Mouse (Mus musculus) lung, postnatal 36 days (tissue): ENCODE measurements at regions not wholly inside any gene's neighbourhood (a gene's known extent, or its start where the extent isn't known, plus 50 kb on each side); places are given as distances from the start of the nearest gene placed in this dataset.

Experiments used
- DNase-seq: peaks from one replicate; pipeline ENCODE4 v3.0.0; 2022; ENCODE audit warnings: mixed read lengths

DNA sequence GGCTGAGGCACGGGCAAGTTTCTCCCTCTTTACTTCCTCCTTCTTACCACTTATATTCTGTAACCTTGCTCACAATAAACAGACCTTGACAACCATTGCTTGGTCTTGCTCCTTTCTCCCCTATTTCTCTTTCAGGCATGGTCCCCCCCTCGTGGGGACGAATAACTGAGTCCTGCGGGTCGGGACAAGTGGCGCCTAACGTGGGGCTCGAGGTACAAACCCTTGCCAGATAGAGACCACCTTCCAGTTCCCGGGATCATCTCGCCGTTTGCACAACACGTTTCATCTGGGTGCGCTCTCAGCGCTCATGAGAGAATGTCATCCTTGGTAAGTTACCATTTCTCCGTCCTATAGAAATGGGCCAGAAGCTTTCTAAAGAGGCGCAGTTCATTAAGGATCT, 79.6 kb upstream of the Foxn3 start:
- DNase-seq, result no peak

DNA sequence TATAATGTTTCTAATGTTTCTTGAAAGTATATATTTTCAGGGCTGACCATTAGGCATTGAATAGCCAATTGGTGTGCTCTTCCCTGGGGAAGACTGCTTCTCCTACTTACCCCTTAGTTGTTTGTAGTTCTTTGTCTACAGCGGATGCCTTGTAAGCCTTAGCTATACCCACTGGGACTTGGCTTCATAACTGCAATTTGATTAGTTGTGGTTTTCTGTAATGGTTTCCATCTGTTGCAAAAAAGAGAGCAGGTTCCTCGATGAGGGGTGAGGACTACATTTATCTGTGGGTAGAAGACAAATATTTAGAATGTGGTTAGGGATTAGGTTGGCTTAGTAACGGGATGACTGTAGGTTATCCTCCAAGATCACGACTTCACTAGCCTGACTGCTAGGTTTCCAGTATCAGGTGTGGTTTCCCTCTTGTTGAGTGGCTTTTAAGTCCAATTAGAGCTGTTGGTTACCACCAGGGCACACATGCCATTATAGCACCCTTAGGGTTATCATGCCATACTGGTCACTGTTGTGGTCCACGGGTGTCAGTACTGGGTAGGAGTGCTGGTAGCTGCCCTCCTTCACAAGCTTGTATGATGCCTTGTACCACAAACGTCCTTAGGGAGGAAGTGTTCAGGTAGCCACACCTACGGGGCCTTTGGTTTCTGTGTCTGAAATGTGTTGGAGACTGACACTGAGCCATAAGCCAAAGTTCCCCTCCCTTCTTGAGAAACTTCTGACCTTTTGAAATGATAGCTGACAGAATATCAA, 78.9 kb upstream of the Foxn3 start:
- DNase-seq, result peak; percentile 42

DNA sequence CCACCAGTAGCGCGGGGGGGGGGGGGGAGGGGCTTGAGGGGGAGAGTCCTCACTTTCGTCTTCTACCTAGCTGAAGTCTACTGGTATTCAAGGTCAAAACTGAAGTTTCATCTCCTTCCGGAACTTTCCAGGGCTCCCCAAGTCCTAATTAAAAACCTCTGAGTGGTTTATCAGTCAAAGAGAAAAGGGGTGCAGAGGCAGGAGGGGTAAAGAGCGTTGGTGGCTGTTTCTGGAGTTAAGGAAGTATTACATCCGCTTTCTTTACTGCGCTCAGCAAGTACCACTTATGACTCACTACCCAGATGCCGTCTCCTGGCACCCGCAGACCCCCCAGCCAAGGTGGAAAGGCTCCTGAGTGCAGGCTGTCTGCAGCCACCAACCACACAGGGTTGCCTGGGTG, 77.9 kb upstream of the Foxn3 start:
- peak; percentile 54 for DNase-seq

DNA sequence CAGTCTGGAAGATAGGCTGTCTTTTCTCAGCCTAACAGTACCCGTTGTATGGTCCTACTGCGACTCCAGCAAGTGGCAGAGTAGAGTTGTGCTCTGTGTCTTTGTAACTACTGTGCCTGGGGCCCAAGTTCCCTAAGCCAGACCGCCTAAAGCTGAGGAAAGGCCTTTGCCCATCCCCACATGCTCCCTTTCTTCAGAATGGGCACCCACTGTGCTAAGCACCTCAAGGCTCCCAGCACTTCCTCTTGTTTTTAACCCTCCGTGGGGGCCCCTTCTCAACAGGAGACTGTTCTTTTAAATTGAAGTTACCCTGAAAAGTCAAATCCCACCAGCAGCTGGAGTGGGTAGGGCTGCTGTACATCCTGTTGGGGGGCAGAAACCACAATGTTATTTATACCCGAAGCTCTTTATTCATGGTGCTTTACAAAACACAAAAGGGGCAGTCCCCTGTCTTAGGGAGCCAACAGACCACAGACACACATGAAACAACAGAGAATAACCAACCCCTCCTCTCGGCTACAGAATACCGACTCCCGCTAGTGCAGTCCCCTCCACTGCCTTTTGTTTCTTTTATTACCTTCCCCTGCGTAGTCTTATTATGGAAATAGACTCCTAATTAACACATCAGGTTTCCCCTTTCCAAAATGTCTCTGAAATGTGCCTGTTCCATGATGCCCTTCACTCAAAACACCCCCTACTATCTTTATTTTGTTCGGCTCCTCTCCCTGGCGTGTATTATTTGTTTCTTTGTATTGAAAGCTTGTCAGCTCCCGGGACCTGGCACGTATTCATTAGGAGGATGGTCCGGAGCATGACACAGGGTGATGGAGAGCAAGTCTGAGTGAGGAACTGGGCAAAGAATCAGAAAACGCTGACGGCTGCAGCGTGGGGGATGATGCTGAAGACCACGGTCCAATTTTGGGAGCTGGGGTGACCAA, 77.1 kb upstream of the Foxn3 start:
- peak; percentile 59 for DNase-seq

- no peak for DNase-seq
Measured at GRCm38 (mm10) chr12:99639847-99640213, 76.4 kb upstream of the Foxn3 start.

GRCm38 (mm10) chr12:99639118-99639517, 75.7 kb upstream of the Foxn3 start:
- no peak for DNase-seq

DNA sequence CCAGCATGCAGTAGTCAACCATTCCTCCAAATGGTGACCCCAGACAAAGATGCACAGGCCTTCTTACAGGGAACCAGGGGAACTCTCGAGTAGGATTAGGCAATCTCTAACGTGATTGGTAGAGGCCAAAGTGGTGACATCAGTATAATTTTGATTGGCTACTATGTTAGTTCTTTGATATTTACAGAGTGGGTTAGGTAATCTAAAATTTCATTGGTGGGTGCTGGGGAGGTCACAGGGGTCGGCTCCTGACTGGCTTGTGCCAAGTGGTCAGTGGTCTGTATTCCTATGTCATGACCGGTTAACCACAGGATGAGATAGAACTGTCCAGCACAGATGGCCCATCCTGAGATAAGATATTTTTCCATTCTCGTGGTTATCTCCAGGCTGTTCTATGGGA, 74.6 kb upstream of the Foxn3 start:
- no peak for DNase-seq

DNA sequence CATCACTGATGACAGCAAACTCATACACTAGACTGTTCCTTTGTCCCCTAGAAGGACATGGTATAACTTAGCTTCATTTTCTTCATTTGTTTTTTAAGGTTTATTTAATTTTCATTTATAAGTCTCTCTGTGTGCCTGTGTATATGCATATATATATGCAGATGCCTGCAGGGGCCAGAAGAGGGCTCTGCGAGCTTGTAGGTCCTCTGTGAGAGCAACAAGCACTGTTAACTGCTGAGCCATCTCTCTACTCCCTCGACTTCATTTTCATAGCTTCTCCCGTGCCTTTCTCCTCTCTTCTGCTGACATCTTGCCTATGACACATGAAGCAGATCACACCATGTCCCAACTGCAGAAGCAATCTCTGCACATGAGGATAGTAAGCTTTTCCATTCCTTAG, 72.9 kb upstream of the Foxn3 start:
- DNase-seq, result no peak

GRCm38 (mm10) chr12:99635361-99635760, 72.0 kb upstream of the Foxn3 start:
- no peak for DNase-seq

- no peak for DNase-seq
Measured at GRCm38 (mm10) chr12:99634726-99635125, 71.3 kb upstream of the Foxn3 start.

DNA sequence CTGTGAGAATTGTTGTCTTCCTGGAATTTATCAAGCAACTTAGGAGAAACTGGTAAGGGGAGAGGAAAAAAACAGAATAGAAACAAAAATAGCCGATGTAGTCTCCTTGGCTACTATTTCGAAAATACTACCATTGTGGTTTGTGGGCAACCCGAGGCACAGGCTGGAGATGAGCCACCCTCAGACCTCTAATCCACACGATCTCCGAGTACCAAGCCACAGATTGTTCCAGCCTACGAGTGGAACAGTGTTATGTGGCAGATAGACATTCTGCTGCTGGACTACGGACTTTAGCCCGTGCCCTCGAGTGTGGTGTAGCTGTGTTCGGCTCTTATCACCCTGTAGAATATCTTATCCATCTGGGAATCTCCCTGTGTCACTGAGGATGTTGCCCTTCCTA, 70.3 kb upstream of the Foxn3 start:
- peak; percentile 35 for DNase-seq

- no peak for DNase-seq
Measured at GRCm38 (mm10) chr12:99632988-99633387, 69.6 kb upstream of the Foxn3 start.

GRCm38 (mm10) chr12:99629606-99630005, 66.2 kb upstream of the Foxn3 start:
- DNase-seq, result no peak

DNA sequence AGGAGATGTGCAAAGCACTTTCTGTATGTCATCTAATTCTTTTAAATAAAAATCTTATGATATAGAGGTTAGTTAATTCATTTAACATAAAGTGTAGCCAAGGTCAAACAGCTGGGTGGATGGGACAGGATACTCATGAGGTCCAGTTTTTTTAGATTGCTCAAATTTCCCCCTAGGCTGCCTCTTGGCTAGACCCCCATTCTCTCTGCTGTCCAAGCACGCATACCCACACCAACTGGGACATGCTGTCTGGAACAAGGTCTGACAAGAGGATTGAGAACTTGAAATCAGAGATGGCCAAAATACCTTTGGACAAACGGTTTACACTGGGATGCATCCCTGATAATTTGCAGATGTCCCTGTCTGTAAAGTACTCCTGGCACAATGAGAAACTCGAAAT, 65.0 kb upstream of the Foxn3 start:
- DNase-seq, result no peak

DNA sequence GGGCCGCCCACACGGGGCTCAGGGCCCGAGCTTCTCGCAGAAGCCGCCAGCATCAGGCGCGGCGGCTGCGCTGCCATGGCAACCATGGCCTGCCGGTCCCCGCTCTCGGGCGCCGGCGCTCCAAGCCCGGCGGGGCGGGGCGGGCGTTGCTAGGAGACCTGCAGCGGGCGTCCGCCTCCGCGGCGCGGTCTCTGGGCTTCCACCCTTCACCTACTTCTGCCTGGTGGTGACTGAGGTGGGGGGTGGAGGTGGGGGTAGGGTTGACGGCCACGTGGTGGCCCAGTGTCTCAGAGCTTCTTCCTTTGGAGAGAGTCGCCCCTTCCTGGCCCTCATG, 64.5 kb upstream of the Foxn3 start:
- peak; percentile 91 for DNase-seq

GRCm38 (mm10) chr12:99627201-99627897, 64.0 kb upstream of the Foxn3 start:
- peak; percentile 56 for DNase-seq

DNA sequence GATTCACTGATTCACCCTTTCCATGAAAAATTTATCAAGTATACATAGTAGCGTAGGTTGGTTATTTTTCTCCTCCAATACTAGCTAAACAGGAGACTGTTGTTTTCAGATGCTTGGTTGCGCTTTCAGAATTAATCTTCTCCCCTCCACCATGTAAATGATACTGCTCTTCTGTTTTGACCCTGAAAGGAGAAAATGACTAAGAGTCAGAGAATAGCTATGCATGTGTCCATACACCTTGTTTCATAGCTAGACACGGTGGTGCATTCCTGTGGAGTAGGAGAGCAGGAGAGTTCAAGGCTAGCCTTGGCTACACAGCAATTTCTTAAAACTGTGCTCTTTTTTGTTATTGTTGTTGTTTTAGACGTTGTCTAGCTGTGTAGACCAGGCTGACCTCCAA, 62.8 kb upstream of the Foxn3 start:
- no peak for DNase-seq

- DNase-seq, result no peak
Measured at GRCm38 (mm10) chr12:99625094-99625493, 61.7 kb upstream of the Foxn3 start.

DNA sequence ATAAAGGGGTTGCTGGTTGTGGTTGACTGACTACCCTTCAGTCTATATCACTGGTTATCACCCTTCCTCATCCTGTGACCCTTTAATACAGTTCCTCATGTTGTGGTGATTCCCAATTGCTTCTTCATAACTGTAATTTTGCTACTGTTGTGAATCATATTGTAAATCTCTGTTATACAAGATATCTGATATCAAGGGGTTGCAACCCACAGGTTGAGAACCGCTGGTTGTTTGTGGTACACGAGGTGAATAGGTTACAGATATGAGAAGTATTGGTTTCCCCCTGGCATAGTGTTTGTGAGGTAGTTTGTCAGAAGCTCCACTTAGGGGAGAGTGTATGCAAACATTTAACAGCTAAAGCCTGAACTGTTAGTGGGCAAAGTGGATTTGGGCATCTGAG, 58.9 kb upstream of the Foxn3 start:
- DNase-seq, result no peak

- DNase-seq, result no peak
Measured at GRCm38 (mm10) chr12:99617241-99617804, 53.9 kb upstream of the Foxn3 start.

DNA sequence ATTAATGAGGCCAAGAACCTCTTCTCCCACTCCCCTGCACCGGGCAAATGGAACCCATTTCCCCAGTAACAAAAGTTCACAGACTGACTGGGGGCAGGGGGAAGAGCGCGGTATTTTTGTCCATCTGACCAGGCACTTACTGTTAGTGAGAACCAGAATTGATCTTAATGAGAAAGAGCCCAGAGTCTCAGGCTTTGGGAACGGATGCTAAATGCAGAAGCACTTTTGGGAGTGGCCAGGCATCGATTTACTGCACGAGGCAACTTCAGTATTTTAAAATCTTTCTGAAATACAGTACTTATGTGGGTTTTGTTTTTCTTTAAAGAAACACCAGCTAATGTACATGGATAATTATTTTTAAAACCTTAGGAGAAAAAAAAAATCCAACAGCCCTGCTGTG, 51.0 kb upstream of the Foxn3 start:
- no peak for DNase-seq
